Mouse (Mus musculus): Measurements from ENCODE around the gene Cd164l2. TPM values are rescaled to one million over a fixed set of nuclear protein-coding genes. Genes with fewer than 3 reads are reported as not detected.

Cd164l2 gene
- polyA plus RNA-seq, 1 experiment from 2014 or later, result 19.1 TPM

DNA sequence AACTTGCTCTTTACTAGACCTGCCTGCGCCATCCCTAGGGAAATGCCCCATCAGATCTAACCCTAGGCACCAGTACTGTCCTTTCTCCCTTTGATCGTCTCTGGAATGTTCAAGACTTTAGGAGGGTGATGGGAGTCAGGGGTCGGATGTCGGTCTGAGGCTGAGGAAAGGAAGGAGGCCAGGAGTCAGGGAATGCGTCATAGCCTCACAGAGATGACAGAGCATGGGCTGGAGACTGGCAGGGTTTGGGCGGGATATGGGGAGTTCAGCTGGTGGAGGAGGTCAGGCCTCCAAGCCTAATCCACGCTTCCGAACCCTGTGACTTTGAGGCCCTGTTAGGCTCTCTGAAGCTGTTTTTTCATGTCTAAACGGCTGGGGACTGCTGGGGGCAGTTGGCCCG, 1.7 kb downstream of the Cd164l2 start:
- 17% methylated on average over 10 of the region's 10 CpGs for WGBS
- H3K27ac ChIP-seq, result no peak overlapping the region
- no peak for ATAC-seq (replicated peaks; ENCODE audit: low FRiP score, low read depth)
- DNase-seq (ENCODE audit: low spot score), result no peak
- no peak for TF ChIP-seq CTCF (IDR thresholded peaks at IDR 0.05; ENCODE audit: low read depth)
- H3K9me3 ChIP-seq (replicated peaks; ENCODE audit: low read length), result no peaks in the 10 kb centered on the region
- H3K4me3 ChIP-seq (replicated peaks; ENCODE audit: low read depth, low read length), result no peak overlapping the region
- no peaks in the 10 kb centered on the region for H3K36me3 ChIP-seq (ENCODE audit: insufficient read depth, low read length)
- H3K27me3 ChIP-seq (ENCODE audit: insufficient read depth, low read length), result no peaks in the 10 kb centered on the region
- peaks cover 12% of the 10 kb centered on the region; the same call in 1 of the 2 replicates for H3K4me1 ChIP-seq (replicated peaks; ENCODE audit: insufficient read depth, low read length)
- no peak overlapping the region for H3K9ac ChIP-seq (ENCODE audit: low read depth, low read length)
- H3K4me2 ChIP-seq (ENCODE audit: low read length), result peak overlapping the region; percentile 99

DNA sequence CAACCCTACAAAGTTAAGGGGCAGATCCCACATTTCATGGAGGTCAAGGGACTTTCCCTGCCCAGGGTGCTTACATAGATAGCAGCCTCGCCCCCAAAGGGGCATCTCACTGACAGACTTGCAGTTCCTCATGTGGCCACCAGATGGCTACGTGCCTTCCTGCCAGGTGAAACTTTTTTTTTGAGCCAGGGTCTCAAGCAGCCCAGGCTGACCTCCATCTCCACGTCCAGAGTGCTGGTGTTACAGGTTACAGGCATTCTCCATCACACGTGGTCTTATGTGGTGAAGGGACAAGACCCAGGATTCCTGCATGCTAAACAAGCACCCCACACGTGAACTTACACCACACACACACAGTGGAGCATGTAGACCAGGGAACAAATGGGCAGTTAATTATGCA, 5.7 kb downstream of the Cd164l2 start:
- H3K4me1 ChIP-seq (replicated peaks; ENCODE audit: insufficient read depth, low read length), result peaks cover 4% of the 10 kb centered on the region
- H3K36me3 ChIP-seq (ENCODE audit: insufficient read depth, low read length), result no peaks in the 10 kb centered on the region
- H3K27ac ChIP-seq, result no peak overlapping the region
- no peaks in the 10 kb centered on the region for H3K27me3 ChIP-seq (ENCODE audit: insufficient read depth, low read length)
- H3K4me3 ChIP-seq (replicated peaks; ENCODE audit: low read depth, low read length), result no peak overlapping the region
- TF ChIP-seq CTCF (IDR thresholded peaks at IDR 0.05; ENCODE audit: low read depth), result peak; percentile 87
- WGBS, result 2% methylated on average over 5 of the region's 5 CpGs
- DNase-seq (ENCODE audit: low spot score), result peak; percentile 78
- no peaks in the 10 kb centered on the region for H3K9me3 ChIP-seq (replicated peaks; ENCODE audit: low read length)
- no peak for ATAC-seq (replicated peaks; ENCODE audit: low FRiP score, low read depth)
- no peak overlapping the region for H3K9ac ChIP-seq (ENCODE audit: low read depth, low read length)
- no peak overlapping the region for H3K4me2 ChIP-seq (ENCODE audit: low read length)

GRCm38 (mm10) chr4:133218745-133219144, 6.8 kb downstream of the Cd164l2 start:
- H3K36me3 ChIP-seq (ENCODE audit: insufficient read depth, low read length), result no peaks in the 10 kb centered on the region
- H3K4me3 ChIP-seq (replicated peaks; ENCODE audit: low read depth, low read length), result no peak overlapping the region
- TF ChIP-seq CTCF (IDR thresholded peaks at IDR 0.05; ENCODE audit: low read depth), result no peak
- peaks cover 5% of the 10 kb centered on the region; the same call in 1 of the 2 replicates for H3K4me1 ChIP-seq (replicated peaks; ENCODE audit: insufficient read depth, low read length)
- H3K9ac ChIP-seq (ENCODE audit: low read depth, low read length), result no peak overlapping the region
- H3K27me3 ChIP-seq (ENCODE audit: insufficient read depth, low read length), result no peaks in the 10 kb centered on the region
- 88% methylated on average over 3 of the region's 3 CpGs for WGBS
- DNase-seq (ENCODE audit: low spot score) (no peak), ATAC-seq (replicated peaks; ENCODE audit: low FRiP score, low read depth) (no peak)
- H3K4me2 ChIP-seq (ENCODE audit: low read length), result no peak overlapping the region
- no peak overlapping the region for H3K27ac ChIP-seq
- no peaks in the 10 kb centered on the region for H3K9me3 ChIP-seq (replicated peaks; ENCODE audit: low read length)

DNA sequence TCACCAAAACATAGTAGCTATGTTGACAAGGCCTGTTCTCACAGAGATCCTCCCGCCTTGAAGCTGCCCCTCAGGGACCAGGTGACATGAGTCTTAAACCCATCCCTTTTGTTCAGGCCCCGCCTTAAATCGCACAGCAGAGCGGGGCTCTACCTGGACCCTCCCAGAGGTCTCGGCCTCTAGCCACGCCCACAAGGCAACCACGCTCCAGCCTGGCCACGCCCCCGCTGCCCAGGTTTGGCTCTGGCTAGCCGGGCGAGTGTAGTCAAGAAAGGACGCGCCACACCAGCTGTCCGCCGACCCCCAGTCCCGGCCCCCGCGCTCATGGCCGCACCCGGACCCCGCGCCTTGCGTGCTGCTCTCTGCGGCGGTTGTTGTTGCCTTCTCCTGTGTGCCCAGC, 8.7 kb downstream of the Cd164l2 start:
- Histone ChIP-seq H3K27ac (peak overlapping the region; percentile 27; the same call in 1 of the 2 replicates), H3K9ac (ENCODE audit: low read depth, low read length) (peak overlapping the region; percentile 53), H3K36me3 (ENCODE audit: insufficient read depth, low read length) (no peaks in the 10 kb centered on the region), H3K4me3 (replicated peaks; ENCODE audit: low read depth, low read length) (peak overlapping the region; percentile 30), H3K9me3 (replicated peaks; ENCODE audit: low read length) (no peaks in the 10 kb centered on the region), H3K27me3 (ENCODE audit: insufficient read depth, low read length) (no peaks in the 10 kb centered on the region), H3K4me1 (replicated peaks; ENCODE audit: insufficient read depth, low read length) (peaks cover 5% of the 10 kb centered on the region; the same call in 1 of the 2 replicates), H3K4me2 (ENCODE audit: low read length) (peak overlapping the region; percentile 58)
- ATAC-seq (replicated peaks; ENCODE audit: low FRiP score, low read depth), result peak; percentile 62; the same call in 1 of the 2 replicates
- no peak for DNase-seq (ENCODE audit: low spot score)
- WGBS, result 3% methylated on average over 25 of the region's 25 CpGs
- no peak for TF ChIP-seq CTCF (IDR thresholded peaks at IDR 0.05; ENCODE audit: low read depth)

DNA sequence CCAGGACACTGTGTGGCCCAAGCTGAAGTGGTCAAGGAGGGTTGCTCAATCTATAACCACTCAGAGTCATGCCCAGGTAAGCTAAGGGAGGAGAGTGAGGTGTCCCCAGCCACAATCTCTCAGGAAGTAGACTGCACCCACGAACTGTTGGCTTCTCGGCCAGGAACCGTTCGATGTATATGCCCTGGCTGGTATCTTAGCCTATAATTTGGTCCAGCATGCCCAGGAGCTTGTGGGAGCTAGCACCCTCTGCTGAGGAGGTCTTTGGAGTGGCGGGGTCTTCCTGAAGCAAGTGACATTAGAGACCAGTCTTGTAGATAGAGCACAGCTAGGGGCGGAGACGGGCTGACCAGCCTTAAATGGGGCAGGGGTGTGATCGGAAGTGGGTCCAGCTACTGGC, 9.8 kb downstream of the Cd164l2 start:
- DNase-seq (ENCODE audit: low spot score), result no peak
- Histone ChIP-seq H3K4me1 (replicated peaks; ENCODE audit: insufficient read depth, low read length) (peaks cover 5% of the 10 kb centered on the region; the same call in 1 of the 2 replicates), H3K27ac (no peak overlapping the region), H3K4me3 (replicated peaks; ENCODE audit: low read depth, low read length) (no peak overlapping the region), H3K9ac (ENCODE audit: low read depth, low read length) (no peak overlapping the region), H3K4me2 (ENCODE audit: low read length) (no peak overlapping the region), H3K36me3 (ENCODE audit: insufficient read depth, low read length) (no peaks in the 10 kb centered on the region), H3K9me3 (replicated peaks; ENCODE audit: low read length) (no peaks in the 10 kb centered on the region), H3K27me3 (ENCODE audit: insufficient read depth, low read length) (no peaks in the 10 kb centered on the region)
- TF ChIP-seq CTCF (IDR thresholded peaks at IDR 0.05; ENCODE audit: low read depth), result no peak
- WGBS, result 82% methylated on average over 8 of the region's 8 CpGs
- no peak for ATAC-seq (replicated peaks; ENCODE audit: low FRiP score, low read depth)

GRCm38 (mm10) chr4:133223875-133224274, 11.9 kb downstream of the Cd164l2 start:
- no peak overlapping the region for H3K4me3 ChIP-seq (replicated peaks; ENCODE audit: low read depth, low read length)
- H3K27me3 ChIP-seq (ENCODE audit: insufficient read depth, low read length), result no peaks in the 10 kb centered on the region
- TF ChIP-seq CTCF (IDR thresholded peaks at IDR 0.05; ENCODE audit: low read depth), result no peak
- no peak for DNase-seq (ENCODE audit: low spot score)
- H3K9me3 ChIP-seq (replicated peaks; ENCODE audit: low read length), result no peaks in the 10 kb centered on the region
- H3K27ac ChIP-seq, result no peak overlapping the region
- no peak overlapping the region for H3K9ac ChIP-seq (ENCODE audit: low read depth, low read length)
- WGBS, result 69% methylated on average over 5 of the region's 5 CpGs
- H3K36me3 ChIP-seq (ENCODE audit: insufficient read depth, low read length), result no peaks in the 10 kb centered on the region
- H3K4me2 ChIP-seq (ENCODE audit: low read length), result no peak overlapping the region
- no peak for ATAC-seq (replicated peaks; ENCODE audit: low FRiP score, low read depth)
- peaks cover 5% of the 10 kb centered on the region; the same call in 1 of the 2 replicates for H3K4me1 ChIP-seq (replicated peaks; ENCODE audit: insufficient read depth, low read length)

GRCm38 (mm10) chr4:133226073-133226472, 14.1 kb downstream of the Cd164l2 start:
- Histone ChIP-seq H3K9ac (ENCODE audit: low read depth, low read length) (no peak overlapping the region), H3K27me3 (ENCODE audit: insufficient read depth, low read length) (no peaks in the 10 kb centered on the region), H3K4me1 (replicated peaks; ENCODE audit: insufficient read depth, low read length) (peaks cover 5% of the 10 kb centered on the region; the same call in 1 of the 2 replicates), H3K4me3 (replicated peaks; ENCODE audit: low read depth, low read length) (no peak overlapping the region), H3K27ac (no peak overlapping the region), H3K9me3 (replicated peaks; ENCODE audit: low read length) (no peaks in the 10 kb centered on the region), H3K36me3 (ENCODE audit: insufficient read depth, low read length) (no peaks in the 10 kb centered on the region), H3K4me2 (ENCODE audit: low read length) (no peak overlapping the region)
- TF ChIP-seq CTCF (IDR thresholded peaks at IDR 0.05; ENCODE audit: low read depth), result no peak
- DNase-seq (ENCODE audit: low spot score) (no peak), ATAC-seq (replicated peaks; ENCODE audit: low FRiP score, low read depth) (no peak)
- 59% methylated on average over 10 of the region's 10 CpGs for WGBS
